8 mouse cellular contexts compared by ENCODE assay signal in the genomic region with DNA sequence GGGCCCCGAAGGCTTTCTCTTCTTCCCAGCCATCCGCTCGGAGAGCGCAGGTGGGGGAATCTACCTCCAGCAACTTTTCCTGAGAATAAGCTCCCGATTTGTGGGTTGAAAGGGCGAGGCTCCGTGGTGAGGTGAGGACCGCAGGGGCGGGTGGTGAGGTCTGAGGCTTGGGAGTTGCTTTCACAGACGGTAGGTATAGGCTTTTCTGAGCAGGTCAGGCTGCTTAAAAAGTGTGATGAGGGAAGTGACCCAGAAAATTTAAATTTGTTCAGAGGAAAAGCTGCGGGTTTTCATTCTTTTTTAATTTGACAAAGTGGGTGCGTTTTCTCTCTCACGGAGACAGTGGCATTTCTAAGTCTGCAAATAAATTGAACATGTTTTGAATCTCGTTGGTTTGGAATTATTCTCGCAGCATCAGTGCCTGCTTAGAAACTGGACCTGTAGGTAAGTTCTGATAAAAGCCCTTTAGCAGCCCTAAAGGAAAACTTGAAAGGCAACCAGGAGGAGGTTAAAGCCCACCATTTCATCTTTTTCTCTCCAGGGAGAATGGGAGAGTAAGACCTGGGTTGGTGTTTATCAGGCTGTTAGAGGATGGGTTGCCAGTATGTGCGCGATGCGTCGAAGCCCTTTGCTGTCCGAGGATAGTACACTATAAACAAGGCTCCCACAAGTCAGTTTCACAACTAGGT. TPM values are rescaled to one million over a fixed set of nuclear protein-coding genes. Genes with fewer than 3 reads are reported as not detected.
DNase-seq lines count a peak whose midpoint lies in the region; ATAC-seq and TF ChIP-seq lines count a peak whose summit lies in the region.

No protein-coding gene starts in this region.

- no peak for TF ChIP-seq EP300 in stomach, postnatal 0 days (optimal IDR thresholded peaks at IDR 0.05)

- 19% methylated on average over 20 of the region's 20 CpGs for WGBS in liver, embryonic 13.5 days (ENCODE audit: insufficient replicate concordance)
- 20% methylated on average over 20 of the region's 20 CpGs for WGBS in stomach, postnatal 0 days

- H3K27ac ChIP-seq in liver, embryonic 13.5 days: no peak overlapping the region
- H3K27ac ChIP-seq in stomach, postnatal 0 days (replicated peaks): no peak overlapping the region

- H3K36me3 ChIP-seq in liver, embryonic 13.5 days: no peaks in the 10 kb centered on the region
- no peaks in the 10 kb centered on the region for H3K36me3 ChIP-seq in stomach, postnatal 0 days (ENCODE audit: control insufficient read depth, insufficient read depth, low read length)

- peaks cover 6% of the 10 kb centered on the region for H3K4me1 ChIP-seq in liver, embryonic 13.5 days (replicated peaks)
- no peaks in the 10 kb centered on the region for H3K4me1 ChIP-seq in stomach, postnatal 0 days (replicated peaks; ENCODE audit: control insufficient read depth, insufficient read depth)

- no peak for TF ChIP-seq CTCF in stomach, postnatal 0 days (IDR thresholded peaks at IDR 0.05; ENCODE audit: low read depth)

- H3K9ac ChIP-seq in liver, embryonic 13.5 days: no peak overlapping the region
- H3K9ac ChIP-seq in stomach, postnatal 0 days (ENCODE audit: low read length): peak overlapping the region; percentile 58; the same call in 1 of the 2 replicates

- H3K27me3 ChIP-seq in liver, embryonic 13.5 days: peaks cover 58% of the 10 kb centered on the region
- no peaks in the 10 kb centered on the region; the same call in 1 of the 2 replicates for H3K27me3 ChIP-seq in stomach, postnatal 0 days (ENCODE audit: control insufficient read depth, insufficient read depth, low read length)

- DNase-seq in embryo, embryonic 10.5 days (ENCODE audit: low spot score): peak; percentile 7
- no peak for DNase-seq in embryo, embryonic 11 days
- DNase-seq in right cerebral cortex, adult 2 months (ENCODE audit: low spot score in 2 of 2): peak; percentile 7
- no peak for DNase-seq in right cerebral cortex, postnatal 10 days (ENCODE audit: low spot score in 2 of 2)
- no peak for DNase-seq in liver, embryonic 13.5 days
- no peak for DNase-seq in stomach, postnatal 0 days (ENCODE audit: low spot score)
- no peak for DNase-seq in kidney, adult 11 months
- no peak for DNase-seq in urinary bladder, adult 18-20 months (ENCODE audit: low spot score in 2 of 2)

- H3K9me3 ChIP-seq in liver, embryonic 13.5 days (replicated peaks): no peaks in the 10 kb centered on the region
- no peaks in the 10 kb centered on the region for H3K9me3 ChIP-seq in stomach, postnatal 0 days (ENCODE audit: control insufficient read depth, low read length)

- peak overlapping the region; percentile 51 for H3K4me3 ChIP-seq in liver, embryonic 13.5 days (replicated peaks)
- H3K4me3 ChIP-seq in stomach, postnatal 0 days (ENCODE audit: low read depth, low read length): peak overlapping the region; percentile 56

- ATAC-seq in liver, embryonic 13.5 days (ENCODE audit: low read depth): no peak
- ATAC-seq in stomach, postnatal 0 days (ENCODE audit: low FRiP score, low TSS enrichment): no peak

- peak overlapping the region; percentile 66 for H3K4me2 ChIP-seq in liver, embryonic 13.5 days
- H3K4me2 ChIP-seq in stomach, postnatal 0 days (replicated peaks; ENCODE audit: low read depth): peak overlapping the region; percentile 95

RNA-seq across cellular contexts. Expression of gene Rgs6, which starts 29.7 kb away (rescaled TPM):
- polyA plus RNA-seq in liver, embryonic 13.5 days (2015; fragmentation: Nextera tagmentation; extraction: Ambion mirVana): 0.23 and 0.36 TPM in 2 replicates
- 1.3 and 1.5 TPM in 2 replicates for polyA plus RNA-seq in stomach, postnatal 0 days (2015; fragmentation: Nextera tagmentation; extraction: Ambion mirVana)

Comparison
In these comparisons a context has a peak if more than half of its experiments do, and no peak if none do; other contexts are left out.
1. DNase-seq: peak in embryo, embryonic 10.5 days (single experiment) and right cerebral cortex, adult 2 months (2 of 2); none in embryo, embryonic 11 days (single experiment), right cerebral cortex, postnatal 10 days (0 of 2), liver, embryonic 13.5 days (single experiment), stomach, postnatal 0 days (single experiment), kidney, adult 11 months (single experiment) and urinary bladder, adult 18-20 months (0 of 2).